Mouse (Mus musculus) G1E (cell line): ENCODE data around the gene Cmip.

Source experiments
- CTCF ChIP-seq: IDR thresholded peaks from 2 replicates; pipeline ENCODE4 v1.5.1; 2012; ENCODE audit warnings: low read depth, low read length, inconsistent platforms, mixed read lengths
- GATA1 ChIP-seq: IDR thresholded peaks from 2 replicates; pipeline ENCODE4 v1.6.1; 2012; ENCODE audit warnings: borderline replicate concordance, low read length, inconsistent platforms, mixed read lengths
- TAL1 ChIP-seq: conservative IDR thresholded peaks from 2 replicates; pipeline ENCODE4 v1.6.1; 2012; ENCODE audit warnings: low read depth, low read length, inconsistent platforms, mixed read lengths

GRCm38 (mm10) chr8:117310961-117311561 is 54.2 kb downstream of the Cmip start:
- TF ChIP-seq GATA1: no peak
- no peak for TF ChIP-seq CTCF
- no peak for TF ChIP-seq TAL1
